8 mouse cellular contexts compared by ENCODE assay signal in genomic region chr11:55025896-55026295, GRCm38 (mm10). TPM values are rescaled to one million over a fixed set of nuclear protein-coding genes. Genes with fewer than 3 reads are reported as not detected.
DNase-seq lines count a peak whose midpoint lies in the region; ATAC-seq and TF ChIP-seq lines count a peak whose summit lies in the region.

No protein-coding gene starts in this region.

- no peaks in the 10 kb centered on the region for H3K9me3 ChIP-seq in embryonic facial prominence, embryonic 15.5 days (replicated peaks)
- H3K9me3 ChIP-seq in embryonic facial prominence, embryonic 10.5 days: no peaks in the 10 kb centered on the region
- no peaks in the 10 kb centered on the region for H3K9me3 ChIP-seq in liver, postnatal 0 days (ENCODE audit: low read length)

- H3K27me3 ChIP-seq in embryonic facial prominence, embryonic 15.5 days: no peaks in the 10 kb centered on the region
- H3K27me3 ChIP-seq in embryonic facial prominence, embryonic 10.5 days (replicated peaks; ENCODE audit: low read depth, poor library complexity, severe bottlenecking): no peaks in the 10 kb centered on the region
- no peaks in the 10 kb centered on the region for H3K27me3 ChIP-seq in liver, adult 2 months (ENCODE audit: control insufficient read depth, insufficient read depth, low read length)
- no peaks in the 10 kb centered on the region for H3K27me3 ChIP-seq in liver, postnatal 0 days (ENCODE audit: insufficient read depth, low read length)

- no peak overlapping the region for H3K4me2 ChIP-seq in embryonic facial prominence, embryonic 15.5 days (replicated peaks)
- H3K4me2 ChIP-seq in liver, postnatal 0 days (ENCODE audit: low read depth, low read length): no peak overlapping the region

- TF ChIP-seq CTCF in liver, adult 2 months (IDR thresholded peaks at IDR 0.05; ENCODE audit: low read depth, low read length): no peak
- TF ChIP-seq CTCF in liver, postnatal 0 days (IDR thresholded peaks at IDR 0.05; ENCODE audit: low read depth): no peak

- ATAC-seq in embryonic facial prominence, embryonic 15.5 days (ENCODE audit: insufficient number of reproducible peaks, low FRiP score, low TSS enrichment, low read depth): no peak
- no peak for ATAC-seq in liver, postnatal 0 days

- 69% methylated on average over 4 of the region's 4 CpGs for WGBS in embryonic facial prominence, embryonic 15.5 days
- 95% methylated on average over 4 of the region's 4 CpGs for WGBS in embryonic facial prominence, embryonic 10.5 days
- 17% methylated on average over 4 of the region's 4 CpGs for WGBS in liver, adult 2 months
- WGBS in liver, postnatal 0 days (ENCODE audit: insufficient replicate concordance): 81% methylated on average over 4 of the region's 4 CpGs

- H3K27ac ChIP-seq in embryonic facial prominence, embryonic 15.5 days (replicated peaks): 0 out of 2 replicates have a peak overlapping the region, but pooled peaks have one; percentile 23
- H3K27ac ChIP-seq in embryonic facial prominence, embryonic 10.5 days (replicated peaks): no peak overlapping the region
- H3K27ac ChIP-seq in liver, adult 2 months (replicated peaks; ENCODE audit: insufficient read depth, low read depth, low read length): 0 out of 2 replicates have a peak overlapping the region, but pooled peaks have one; percentile 16
- no peak overlapping the region for H3K27ac ChIP-seq in liver, postnatal 0 days (ENCODE audit: low read depth)

- no peak overlapping the region for H3K9ac ChIP-seq in embryonic facial prominence, embryonic 15.5 days
- H3K9ac ChIP-seq in liver, adult 2 months (ENCODE audit: low read depth, low read length): no peak overlapping the region
- H3K9ac ChIP-seq in liver, postnatal 0 days (replicated peaks): no peak overlapping the region

- no peak for DNase-seq in embryonic facial prominence, embryonic 10.5 days (ENCODE audit: low spot score)
- peak; percentile 77 for DNase-seq in liver, adult 2 months (ENCODE audit: extremely low read depth, low read depth, low spot score)
- DNase-seq in liver, postnatal 0 days: no peak
- peak; percentile 18 for DNase-seq in gastrocnemius, postnatal 10 days
- peak; percentile 37 for DNase-seq in naive thymus-derived CD4-positive, alpha-beta T cell, adult 2 months (ENCODE audit: low read depth)
- DNase-seq in thymus, postnatal 4 days: no peak
- no peak for DNase-seq in B cell, adult 2 months

- peaks cover 18% of the 10 kb centered on the region; the same call in 1 of the 2 replicates for H3K79me2 ChIP-seq in liver, adult 2 months (ENCODE audit: control insufficient read depth, insufficient read depth, low read length)

- no peak overlapping the region for H3K4me3 ChIP-seq in embryonic facial prominence, embryonic 15.5 days (replicated peaks)
- no peak overlapping the region for H3K4me3 ChIP-seq in embryonic facial prominence, embryonic 10.5 days
- no peak overlapping the region for H3K4me3 ChIP-seq in liver, adult 2 months (ENCODE audit: insufficient read depth, low read depth, low read length)
- H3K4me3 ChIP-seq in liver, postnatal 0 days (ENCODE audit: low read depth, low read length): no peak overlapping the region

- no peak for TF ChIP-seq POLR2A in liver, adult 2 months (IDR thresholded peaks at IDR 0.05; ENCODE audit: extremely low read depth, insufficient read depth, low read length)

- no peak for TF ChIP-seq EP300 in liver, postnatal 0 days (IDR thresholded peaks at IDR 0.05; ENCODE audit: low read depth)

- peaks cover 86% of the 10 kb centered on the region for H3K4me1 ChIP-seq in embryonic facial prominence, embryonic 15.5 days
- peaks cover 53% of the 10 kb centered on the region for H3K4me1 ChIP-seq in embryonic facial prominence, embryonic 10.5 days
- H3K4me1 ChIP-seq in liver, adult 2 months (ENCODE audit: control insufficient read depth, insufficient read depth, low read length): peaks cover 42% of the 10 kb centered on the region
- peaks cover 62% of the 10 kb centered on the region for H3K4me1 ChIP-seq in liver, postnatal 0 days (ENCODE audit: insufficient read depth)

- H3K36me3 ChIP-seq in embryonic facial prominence, embryonic 15.5 days: peaks cover 15% of the 10 kb centered on the region
- H3K36me3 ChIP-seq in embryonic facial prominence, embryonic 10.5 days (replicated peaks): 0 out of 2 replicates have a peak, but pooled peaks cover 4% of the 10 kb centered on the region
- H3K36me3 ChIP-seq in liver, adult 2 months (ENCODE audit: control insufficient read depth, insufficient read depth, low read length): no peaks in the 10 kb centered on the region; the same call in 1 of the 2 replicates
- 0 out of 2 replicates have a peak, but pooled peaks cover 2% of the 10 kb centered on the region for H3K36me3 ChIP-seq in liver, postnatal 0 days (replicated peaks; ENCODE audit: insufficient read depth, low read length)

RNA-seq across cellular contexts. Expression of gene Anxa6, which starts 7.3 kb away (rescaled TPM):
- polyA plus RNA-seq in embryonic facial prominence, embryonic 15.5 days (2015; fragmentation: Nextera tagmentation; extraction: Ambion mirVana): 355 and 382 TPM in 2 replicates
- polyA plus RNA-seq in embryonic facial prominence, embryonic 10.5 days (2016; fragmentation: Nextera tagmentation; extraction: Ambion mirVana): 56.5 and 66.7 TPM in 2 replicates
- 111 and 120 TPM in 2 replicates for total RNA-seq in liver, adult 2 months (2014; rRNA removed)
- polyA plus RNA-seq in liver, adult 2 months (2012; rRNA removed): 87.5 and 91.3 TPM in 2 replicates
- 47.5 and 47.7 TPM in 2 replicates for polyA plus RNA-seq in liver, postnatal 0 days (2015; fragmentation: Nextera tagmentation; extraction: Ambion mirVana)
- 100 to 1,000 TPM; 297 to 313 TPM for total RNA-seq in gastrocnemius, postnatal 10 days (2021)

RNA-seq across cellular contexts. Expression of gene Ccdc69, which starts 52.0 kb away (rescaled TPM):
- polyA plus RNA-seq in embryonic facial prominence, embryonic 15.5 days (2015; fragmentation: Nextera tagmentation; extraction: Ambion mirVana): 1.8 and 2.4 TPM in 2 replicates
- 0.47 and 0.49 TPM in 2 replicates for polyA plus RNA-seq in embryonic facial prominence, embryonic 10.5 days (2016; fragmentation: Nextera tagmentation; extraction: Ambion mirVana)
- total RNA-seq in liver, adult 2 months (2014; rRNA removed): 0.13 and 0.55 TPM in 2 replicates
- 0.43 TPM in 1 of 2 replicates, not detected in the other for polyA plus RNA-seq in liver, adult 2 months (2012; rRNA removed)
- polyA plus RNA-seq in liver, postnatal 0 days (2015; fragmentation: Nextera tagmentation; extraction: Ambion mirVana): 1.3 and 1.6 TPM in 2 replicates
- 10 to 100 TPM; 14.1 to 14.4 TPM for total RNA-seq in gastrocnemius, postnatal 10 days (2021)

Comparison
In these comparisons a context has a peak if more than half of its experiments do, and no peak if none do; other contexts are left out.
1. H3K27ac ChIP-seq: peak in embryonic facial prominence, embryonic 15.5 days (single experiment) and liver, adult 2 months (single experiment); none in embryonic facial prominence, embryonic 10.5 days (single experiment) and liver, postnatal 0 days (single experiment).
2. DNase-seq: peak in liver, adult 2 months (single experiment), gastrocnemius, postnatal 10 days (single experiment) and naive thymus-derived CD4-positive, alpha-beta T cell, adult 2 months (single experiment); none in embryonic facial prominence, embryonic 10.5 days (single experiment), liver, postnatal 0 days (single experiment), thymus, postnatal 4 days (single experiment) and B cell, adult 2 months (0 of 2).